Mouse (Mus musculus) intestine, embryonic 14.5 days (tissue): ENCODE results near the gene Zfp953. TPM values are rescaled to one million over a fixed set of nuclear protein-coding genes. Genes with fewer than 3 reads are reported as not detected.

Source experiments
- ATAC-seq: fragments of 200-750 bp; cut with Nextera tagmentation; replicated peaks from 2 replicates; pipeline ENCODE4 v1.8.0; 2017; ENCODE audit warnings: low read depth, moderate number of reproducible peaks, moderate TSS enrichment, moderate library complexity; ENCODE audit not compliant: low FRiP score, low TSS enrichment
- DNase-seq: peaks from one replicate; pipeline ENCODE4 v3.0.0-alpha.2; 2018; ENCODE audit warnings: low spot score
- H3K27ac ChIP-seq: fragments of 300-500 bp; sonication (generic); 2 replicates; pipeline ENCODE4 v1.5.1; 2014; ENCODE audit warnings: low read depth, mild to moderate bottlenecking, control low read depth
- H3K27me3 ChIP-seq: fragments of 300-500 bp; sonication (generic); replicated peaks from 2 replicates; pipeline ENCODE4 v1.6.1; 2014; ENCODE audit warnings: low read length, control low read depth; ENCODE audit not compliant: control insufficient read depth, insufficient read depth
- H3K36me3 ChIP-seq: fragments of 300-500 bp; sonication (generic); 2 replicates; pipeline ENCODE4 v1.6.1; 2014; ENCODE audit warnings: low read length, control low read depth; ENCODE audit not compliant: control insufficient read depth, insufficient read depth
- H3K4me1 ChIP-seq: fragments of 300-500 bp; sonication (generic); replicated peaks from 2 replicates; pipeline ENCODE4 v1.6.1; 2014; ENCODE audit warnings: low read length, control low read depth, mixed read lengths; ENCODE audit not compliant: control insufficient read depth, insufficient read depth
- H3K4me2 ChIP-seq: fragments of 300-500 bp; sonication (generic); 2 replicates; pipeline ENCODE4 v1.6.1; 2014; ENCODE audit warnings: low read length
- H3K4me3 ChIP-seq: fragments of 300-500 bp; sonication (generic); 2 replicates; pipeline ENCODE4 v1.5.1; 2014; ENCODE audit warnings: low read depth, low read length, control low read depth, mixed read lengths
- H3K9ac ChIP-seq: fragments of 300-500 bp; sonication (generic); 2 replicates; pipeline ENCODE4 v1.6.1; 2014; ENCODE audit warnings: mild to moderate bottlenecking, low read length
- H3K9me3 ChIP-seq: fragments of 300-500 bp; sonication (generic); 2 replicates; pipeline ENCODE4 v1.6.1; 2016; ENCODE audit warnings: low read length, control low read depth; ENCODE audit not compliant: control insufficient read depth
- WGBS: fragments of 180-500 bp; shearing (Covaris S2); extraction: QIAGEN DNeasy Blood & Tissue Kit; methylation state at CpG from one replicate; pipeline ENCODE4 v1.1.7; 2014; 5-methylcytosine and 5-hydroxymethylcytosine counted together
- polyA plus RNA-seq: library from polyadenylated mRNA; unstranded; fragments of >200 nt; fragmentation: Nextera tagmentation; extraction: Ambion mirVana; gene quantifications from 2 replicates; pipeline ENCODE4 v1.2.1, GENCODE M21; 2014

The Zfp953 gene
- polyA plus RNA-seq, 1 experiment from 2014 or later = 1.8 TPM

GRCm38 (mm10) chr13:67332019-67332724, 28.2 kb downstream of the Zfp953 start, which contains the start of gene Zfp595:
TSS of gene Zfp595 (minus strand) at chr13:67332570.
- H3K4me2 ChIP-seq = peak within 1 kb of the TSS; percentile 71
- peak within 1 kb of the TSS; percentile 24 for H3K27ac ChIP-seq
- ATAC-seq (peak; percentile 95), DNase-seq (peak; percentile 91)
- H3K27me3 ChIP-seq = no peaks in the 10 kb centered on the region
- H3K4me3 ChIP-seq = peak within 1 kb of the TSS; percentile 63
- H3K36me3 ChIP-seq = no peaks in the 10 kb centered on the region
- 0 out of 2 replicates have a peak, but pooled peaks cover 5% of the 10 kb centered on the region for H3K4me1 ChIP-seq
- WGBS = 11% methylated on average over 17 of the region's 17 CpGs
- peak within 1 kb of the TSS; percentile 45 for H3K9ac ChIP-seq
- no peaks in the 10 kb centered on the region for H3K9me3 ChIP-seq

DNA sequence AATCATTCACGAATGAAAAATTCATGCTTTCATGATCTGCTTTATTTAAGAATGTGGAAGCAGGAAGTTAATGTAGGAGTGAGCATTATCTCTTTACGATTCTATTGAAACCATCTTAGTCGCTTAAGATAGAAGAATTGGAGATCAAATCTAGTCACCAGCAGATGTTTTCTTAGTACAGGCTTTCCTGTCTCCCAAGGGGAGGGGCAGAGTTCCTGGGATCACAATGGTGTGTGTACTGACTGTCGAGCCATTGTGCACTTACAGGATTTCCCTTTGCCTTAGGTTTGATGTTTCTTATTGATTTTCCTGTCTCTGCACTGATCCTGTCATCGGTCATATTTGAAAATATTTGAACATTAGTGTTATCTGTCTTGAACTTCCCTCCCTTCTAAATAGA, 53.7 kb downstream of the Zfp953 start:
- peak overlapping the region; percentile 94 for H3K4me2 ChIP-seq
- no peaks in the 10 kb centered on the region for H3K27me3 ChIP-seq
- no peak for DNase-seq

DNA sequence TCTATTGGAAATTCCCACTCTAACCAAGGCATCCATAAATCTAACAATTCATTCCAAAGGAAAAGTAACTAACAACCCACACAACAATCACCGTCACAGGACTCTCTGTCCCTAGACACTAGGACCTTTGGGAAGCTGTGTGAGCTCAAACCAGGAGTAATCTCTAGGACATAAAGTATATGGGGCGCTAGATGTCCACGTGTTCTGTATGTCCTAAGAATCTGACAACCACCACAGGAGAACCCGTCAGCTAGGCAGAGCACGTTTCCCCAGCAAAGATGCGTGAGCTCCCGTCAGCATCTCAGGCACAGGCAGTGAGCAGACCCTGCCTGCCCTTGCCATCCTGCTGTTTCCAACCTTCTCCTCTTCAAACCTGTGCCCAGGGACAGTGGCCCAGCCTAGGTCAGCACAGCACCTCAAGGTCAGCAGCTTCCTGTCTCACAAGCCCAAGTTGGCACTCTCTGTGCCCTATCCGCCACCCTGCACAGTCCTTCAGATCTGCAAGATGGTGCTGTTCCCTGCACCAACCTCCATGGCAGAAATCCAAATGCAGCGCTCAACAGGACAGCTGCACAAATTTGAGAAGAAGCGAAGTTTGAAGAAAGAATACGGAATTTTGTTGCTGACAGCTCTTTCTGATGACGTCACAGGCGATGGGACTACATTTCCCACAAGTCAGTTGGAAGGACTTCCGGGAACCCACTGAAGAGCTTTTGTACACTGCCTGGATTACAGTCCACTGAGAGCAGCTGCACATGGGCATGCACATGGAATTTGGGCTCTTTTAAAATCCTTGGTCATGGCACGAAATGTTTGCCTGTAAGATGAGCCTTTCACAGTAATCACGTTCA, 54.4 kb downstream of the Zfp953 start, which contains the start of gene Zfp457:
TSS of gene Zfp457 (minus strand) at position 664 of the 851 bp plus-strand sequence.
- Histone ChIP-seq H3K9ac (peak within 1 kb of the TSS; percentile 73), H3K27ac (0 out of 2 replicates have a peak within 1 kb of the TSS, but pooled peaks have one; percentile 43), H3K9me3 (no peaks in the 10 kb centered on the region), H3K36me3 (no peaks in the 10 kb centered on the region), H3K4me2 (peak within 1 kb of the TSS; percentile 94), H3K4me1 (peaks cover 5% of the 10 kb centered on the region), H3K4me3 (peak within 1 kb of the TSS; percentile 83), H3K27me3 (no peaks in the 10 kb centered on the region)
- 11% methylated on average over 16 of the region's 16 CpGs for WGBS
- DNase-seq (peak; percentile 94), ATAC-seq (peak; percentile 99)

More for the DNA sequence above, 53.7 kb downstream of the Zfp953 start:
- Histone ChIP-seq H3K9me3 (no peaks in the 10 kb centered on the region), H3K27ac (0 out of 2 replicates have a peak overlapping the region, but pooled peaks have one; percentile 43), H3K9ac (peak overlapping the region; percentile 73), H3K36me3 (no peaks in the 10 kb centered on the region), H3K4me3 (peak overlapping the region; percentile 83), H3K4me1 (peaks cover 5% of the 10 kb centered on the region)
- WGBS = 29% methylated on average over 5 of the region's 5 CpGs
- peak; percentile 63 for ATAC-seq

Other genes with a start within 250 kb of the Zfp953 start
- gene Rslcan18, start 244.3 kb downstream of the Zfp953 start, polyA plus RNA-seq = 0.22 and 0.28 TPM in 2 replicates
- gene Zfp759, start 238.9 kb downstream of the Zfp953 start, polyA plus RNA-seq = 2.0 and 2.4 TPM in 2 replicates
- 5.3 and 5.6 TPM in 2 replicates for gene Rsl1, start 187.4 kb downstream of the Zfp953 start, polyA plus RNA-seq
- 1.4 and 1.7 TPM in 2 replicates for gene Zfp455, start 166.1 kb downstream of the Zfp953 start, polyA plus RNA-seq
- 1.9 and 2.6 TPM in 2 replicates for gene Zfp458, start 82.1 kb downstream of the Zfp953 start, polyA plus RNA-seq
- gene Zfp457, start 54.1 kb downstream of the Zfp953 start, polyA plus RNA-seq = 0.70 and 0.90 TPM in 2 replicates
- gene Zfp595, start 28.0 kb downstream of the Zfp953 start, polyA plus RNA-seq = 2.9 and 3.5 TPM in 2 replicates
- gene Gm28044, start 69 bp downstream of the Zfp953 start, polyA plus RNA-seq = not detected in 2 replicates
- 0.34 and 0.54 TPM in 2 replicates for gene Gm28041, start 15.1 kb upstream of the Zfp953 start, polyA plus RNA-seq
- 1.9 and 2.0 TPM in 2 replicates for gene Zfp456, start 15.2 kb upstream of the Zfp953 start, polyA plus RNA-seq
- 6.8 and 7.2 TPM in 2 replicates for gene Zfp429, start 39.2 kb upstream of the Zfp953 start, polyA plus RNA-seq
- 1.6 and 2.4 TPM in 2 replicates for gene Zfp459, start 60.8 kb upstream of the Zfp953 start, polyA plus RNA-seq
- 8.8 and 9.0 TPM in 2 replicates for gene Zfp874a, start 91.0 kb upstream of the Zfp953 start, polyA plus RNA-seq
- 1.9 and 2.0 TPM in 2 replicates for gene Zfp874b, start 123.7 kb upstream of the Zfp953 start, polyA plus RNA-seq
- 10.1 and 13.0 TPM in 2 replicates for gene Zfp58, start 139.9 kb upstream of the Zfp953 start, polyA plus RNA-seq
- gene Gm26965, start 165.5 kb upstream of the Zfp953 start, polyA plus RNA-seq = not detected in 2 replicates
- gene Zfp87, start 165.6 kb upstream of the Zfp953 start, polyA plus RNA-seq = 22.7 and 23.7 TPM in 2 replicates
- 14.1 and 15.9 TPM in 2 replicates for gene Zfp748, start 193.2 kb upstream of the Zfp953 start, polyA plus RNA-seq
- gene Zfp729b, start 249.1 kb upstream of the Zfp953 start, polyA plus RNA-seq = 4.7 and 4.8 TPM in 2 replicates